Mouse (Mus musculus): ENCODE measurements around the gene Prkch. TPM values are rescaled to one million over a fixed set of nuclear protein-coding genes. Genes with fewer than 3 reads are reported as not detected.

The Prkch gene
- polyA plus RNA-seq, 1 experiment from 2014 or later, result 11.2 TPM

GRCm38 (mm10) chr12:73595226-73595625 is 10.6 kb downstream of the Prkch start:
- no peak for DNase-seq (ENCODE audit: low spot score)
- Histone ChIP-seq H3K4me1 (replicated peaks; ENCODE audit: insufficient read depth, low read length) (no peaks in the 10 kb centered on the region), H3K27ac (no peak overlapping the region), H3K4me3 (replicated peaks; ENCODE audit: low read depth, low read length) (no peak overlapping the region), H3K4me2 (ENCODE audit: low read length) (no peak overlapping the region), H3K9me3 (replicated peaks; ENCODE audit: low read length) (no peaks in the 10 kb centered on the region), H3K27me3 (ENCODE audit: insufficient read depth, low read length) (no peaks in the 10 kb centered on the region), H3K36me3 (ENCODE audit: insufficient read depth, low read length) (no peaks in the 10 kb centered on the region), H3K9ac (ENCODE audit: low read depth, low read length) (no peak overlapping the region)
- WGBS, result 54% methylated on average over 8 of the region's 8 CpGs
- ATAC-seq (replicated peaks; ENCODE audit: low FRiP score, low read depth), result no peak
- TF ChIP-seq CTCF (IDR thresholded peaks at IDR 0.05; ENCODE audit: low read depth), result no peak

DNA sequence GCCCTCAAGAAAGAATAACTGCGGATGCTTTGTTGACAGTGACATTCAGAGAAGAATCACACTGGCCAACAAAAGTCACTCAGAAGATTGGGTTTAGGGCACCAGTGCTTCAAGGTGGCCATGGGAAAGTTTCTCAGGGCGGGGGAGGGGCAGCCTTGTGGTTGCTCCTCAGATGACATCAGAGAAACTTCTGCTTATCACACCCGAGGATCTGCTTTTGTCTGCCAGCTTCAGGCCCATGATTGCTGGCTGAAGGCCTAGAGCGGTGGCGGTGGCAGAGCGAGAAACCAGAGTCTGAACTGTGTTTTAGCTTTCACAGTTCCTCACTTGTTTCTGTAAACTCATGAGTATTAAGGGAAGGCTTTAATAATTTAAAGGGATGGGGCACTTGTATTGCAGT is 13.6 kb downstream of the Prkch start:
- Histone ChIP-seq H3K4me2 (ENCODE audit: low read length) (no peak overlapping the region), H3K9ac (ENCODE audit: low read depth, low read length) (no peak overlapping the region), H3K4me1 (replicated peaks; ENCODE audit: insufficient read depth, low read length) (no peaks in the 10 kb centered on the region), H3K27me3 (ENCODE audit: insufficient read depth, low read length) (no peaks in the 10 kb centered on the region), H3K36me3 (ENCODE audit: insufficient read depth, low read length) (no peaks in the 10 kb centered on the region), H3K9me3 (replicated peaks; ENCODE audit: low read length) (no peaks in the 10 kb centered on the region), H3K4me3 (replicated peaks; ENCODE audit: low read depth, low read length) (no peak overlapping the region), H3K27ac (no peak overlapping the region)
- no peak for TF ChIP-seq CTCF (IDR thresholded peaks at IDR 0.05; ENCODE audit: low read depth)
- DNase-seq (ENCODE audit: low spot score) (no peak), ATAC-seq (replicated peaks; ENCODE audit: low FRiP score, low read depth) (no peak)
- WGBS, result 38% methylated on average over 6 of the region's 6 CpGs

DNA sequence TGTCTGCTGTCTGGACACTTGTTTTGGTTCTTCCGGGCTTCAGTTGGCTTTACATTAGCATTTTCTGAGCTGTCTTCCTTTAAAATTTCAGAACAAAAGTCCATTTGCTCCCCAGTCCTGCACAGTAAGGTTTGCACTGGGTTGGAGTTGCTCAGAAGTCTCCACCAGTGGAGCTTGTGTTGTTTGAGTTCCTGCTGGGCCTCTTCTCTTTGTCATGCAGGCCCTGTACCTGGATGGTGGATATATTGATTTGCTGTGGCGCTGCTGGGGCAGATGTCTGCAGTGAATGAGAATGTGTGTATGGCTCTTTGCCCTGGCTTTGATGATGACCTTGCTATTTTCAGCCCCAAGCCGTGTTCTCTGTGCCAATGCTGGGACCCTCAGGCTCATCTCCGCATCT is 15.9 kb downstream of the Prkch start:
- no peak overlapping the region for H3K4me2 ChIP-seq (ENCODE audit: low read length)
- no peaks in the 10 kb centered on the region for H3K4me1 ChIP-seq (replicated peaks; ENCODE audit: insufficient read depth, low read length)
- TF ChIP-seq CTCF (IDR thresholded peaks at IDR 0.05; ENCODE audit: low read depth), result no peak
- H3K9ac ChIP-seq (ENCODE audit: low read depth, low read length), result no peak overlapping the region
- 86% methylated on average over 4 of the region's 4 CpGs for WGBS
- no peaks in the 10 kb centered on the region for H3K9me3 ChIP-seq (replicated peaks; ENCODE audit: low read length)
- no peak overlapping the region for H3K4me3 ChIP-seq (replicated peaks; ENCODE audit: low read depth, low read length)
- no peaks in the 10 kb centered on the region for H3K27me3 ChIP-seq (ENCODE audit: insufficient read depth, low read length)
- no peak overlapping the region for H3K27ac ChIP-seq
- DNase-seq (ENCODE audit: low spot score) (no peak), ATAC-seq (replicated peaks; ENCODE audit: low FRiP score, low read depth) (no peak)
- H3K36me3 ChIP-seq (ENCODE audit: insufficient read depth, low read length), result no peaks in the 10 kb centered on the region

- no peaks in the 10 kb centered on the region for H3K27me3 ChIP-seq (ENCODE audit: insufficient read depth, low read length)
- WGBS, result 79% methylated on average over 7 of the region's 7 CpGs
- H3K4me1 ChIP-seq (replicated peaks; ENCODE audit: insufficient read depth, low read length), result no peaks in the 10 kb centered on the region
- DNase-seq (ENCODE audit: low spot score) (no peak), ATAC-seq (replicated peaks; ENCODE audit: low FRiP score, low read depth) (no peak)
- H3K9ac ChIP-seq (ENCODE audit: low read depth, low read length), result no peak overlapping the region
- H3K4me3 ChIP-seq (replicated peaks; ENCODE audit: low read depth, low read length), result no peak overlapping the region
- no peak overlapping the region for H3K27ac ChIP-seq
- no peak for TF ChIP-seq CTCF (IDR thresholded peaks at IDR 0.05; ENCODE audit: low read depth)
- H3K36me3 ChIP-seq (ENCODE audit: insufficient read depth, low read length), result no peaks in the 10 kb centered on the region
- H3K4me2 ChIP-seq (ENCODE audit: low read length), result no peak overlapping the region
- no peaks in the 10 kb centered on the region for H3K9me3 ChIP-seq (replicated peaks; ENCODE audit: low read length)
These were observed 18.4 kb downstream of the Prkch start for GRCm38 (mm10) chr12:73602974-73603373.

- H3K27ac ChIP-seq, result peak overlapping the region; percentile 25; the same call in 1 of the 2 replicates
- H3K27me3 ChIP-seq (ENCODE audit: insufficient read depth, low read length), result no peaks in the 10 kb centered on the region
- ATAC-seq (replicated peaks; ENCODE audit: low FRiP score, low read depth), result no peak
- no peak overlapping the region for H3K9ac ChIP-seq (ENCODE audit: low read depth, low read length)
- WGBS, result 81% methylated on average over 6 of the region's 6 CpGs
- H3K4me1 ChIP-seq (replicated peaks; ENCODE audit: insufficient read depth, low read length), result no peaks in the 10 kb centered on the region
- H3K4me3 ChIP-seq (replicated peaks; ENCODE audit: low read depth, low read length), result no peak overlapping the region
- DNase-seq (ENCODE audit: low spot score), result no peak
- no peak overlapping the region for H3K4me2 ChIP-seq (ENCODE audit: low read length)
- no peak for TF ChIP-seq CTCF (IDR thresholded peaks at IDR 0.05; ENCODE audit: low read depth)
- no peaks in the 10 kb centered on the region for H3K9me3 ChIP-seq (replicated peaks; ENCODE audit: low read length)
- H3K36me3 ChIP-seq (ENCODE audit: insufficient read depth, low read length), result no peaks in the 10 kb centered on the region
These were observed 19.1 kb downstream of the Prkch start for GRCm38 (mm10) chr12:73603653-73604052.

DNA sequence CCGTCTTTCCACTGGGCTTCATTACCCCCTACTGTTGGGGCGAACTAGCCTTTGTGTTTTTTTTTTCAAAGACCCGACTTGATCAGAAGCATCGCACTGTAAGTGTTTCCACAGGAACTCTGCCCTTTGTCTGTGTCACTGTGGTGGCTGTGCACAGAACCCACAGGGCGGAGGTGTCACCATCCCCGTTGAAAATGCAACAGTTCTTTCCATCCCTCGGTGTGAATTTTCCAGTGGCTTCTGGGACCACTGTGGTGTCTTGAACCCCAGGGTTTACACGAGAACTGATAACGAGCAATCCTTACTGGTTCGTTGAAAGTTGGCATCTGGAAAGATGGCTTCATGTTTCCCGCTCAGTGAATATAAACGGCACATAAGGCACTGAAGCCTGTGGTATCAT is 20.2 kb downstream of the Prkch start:
- no peak overlapping the region for H3K4me3 ChIP-seq (replicated peaks; ENCODE audit: low read depth, low read length)
- 78% methylated on average over 12 of the region's 12 CpGs for WGBS
- no peak for TF ChIP-seq CTCF (IDR thresholded peaks at IDR 0.05; ENCODE audit: low read depth)

GRCm38 (mm10) chr12:73605174-73605573 is 20.6 kb downstream of the Prkch start:
- TF ChIP-seq CTCF (IDR thresholded peaks at IDR 0.05; ENCODE audit: low read depth), result no peak
- H3K27ac ChIP-seq, result no peak overlapping the region
- ATAC-seq (replicated peaks; ENCODE audit: low FRiP score, low read depth) (no peak), DNase-seq (ENCODE audit: low spot score) (no peak)
- H3K27me3 ChIP-seq (ENCODE audit: insufficient read depth, low read length), result no peaks in the 10 kb centered on the region
- H3K36me3 ChIP-seq (ENCODE audit: insufficient read depth, low read length), result no peaks in the 10 kb centered on the region
- H3K4me3 ChIP-seq (replicated peaks; ENCODE audit: low read depth, low read length), result no peak overlapping the region
- H3K4me1 ChIP-seq (replicated peaks; ENCODE audit: insufficient read depth, low read length), result 0 out of 2 replicates have a peak, but pooled peaks cover 2% of the 10 kb centered on the region
- 70% methylated on average over 4 of the region's 4 CpGs for WGBS
- no peaks in the 10 kb centered on the region for H3K9me3 ChIP-seq (replicated peaks; ENCODE audit: low read length)
- no peak overlapping the region for H3K4me2 ChIP-seq (ENCODE audit: low read length)
- H3K9ac ChIP-seq (ENCODE audit: low read depth, low read length), result no peak overlapping the region

More for the DNA sequence above, 20.2 kb downstream of the Prkch start:
- 0 out of 2 replicates have a peak, but pooled peaks cover 2% of the 10 kb centered on the region for H3K4me1 ChIP-seq (replicated peaks; ENCODE audit: insufficient read depth, low read length)
- H3K27ac ChIP-seq, result no peak overlapping the region
- no peak overlapping the region for H3K4me2 ChIP-seq (ENCODE audit: low read length)
- H3K9me3 ChIP-seq (replicated peaks; ENCODE audit: low read length), result no peaks in the 10 kb centered on the region
- no peak overlapping the region for H3K9ac ChIP-seq (ENCODE audit: low read depth, low read length)
- ATAC-seq (replicated peaks; ENCODE audit: low FRiP score, low read depth) (no peak), DNase-seq (ENCODE audit: low spot score) (no peak)
- H3K27me3 ChIP-seq (ENCODE audit: insufficient read depth, low read length), result no peaks in the 10 kb centered on the region
- H3K36me3 ChIP-seq (ENCODE audit: insufficient read depth, low read length), result no peaks in the 10 kb centered on the region

All from kidney, postnatal 0 days (tissue).